Mouse (Mus musculus): Measurements from ENCODE around the gene Sox15.
A peak's percentile ranks its signal among the peaks of the same experiment; 100 is the strongest.
"Not testable (repeated sequence)": the region's sequence is repeated elsewhere in the genome, so short reads cannot be mapped to it uniquely, and the experiment has no call there.

Gene Sox15

GRCm38 (mm10) chr11:69655264-69656064 is at the start of gene Sox15:
Sox15 (plus strand) TSS chr11:69655314.
- DNase-seq = peak; percentile 80

GRCm38 (mm10) chr11:69605726-69606490 is 49.2 kb upstream of the Sox15 start, which contains the start of gene Atp1b2:
Atp1b2 (minus strand) TSS chr11:69605942.
- peak; percentile 73 to 76 for DNase-seq

GRCm38 (mm10) chr11:69606491-69606795 is 48.7 kb upstream of the Sox15 start:
- DNase-seq = no peak

GRCm38 (mm10) chr11:69606832-69607231 is 48.3 kb upstream of the Sox15 start:
- DNase-seq = no peak

- no peak for DNase-seq
These were observed 46.6 kb upstream of the Sox15 start for GRCm38 (mm10) chr11:69608525-69608924.

- no peak for DNase-seq
These were observed 45.7 kb upstream of the Sox15 start for GRCm38 (mm10) chr11:69609416-69609815.

GRCm38 (mm10) chr11:69610899-69611298 is 44.2 kb upstream of the Sox15 start:
- DNase-seq = no peak

- peak; percentile 89 to 92 for DNase-seq
These were observed 41.4 kb upstream of the Sox15 start for GRCm38 (mm10) chr11:69613553-69614256.

- DNase-seq = not testable (repeated sequence)
These were observed 40.9 kb upstream of the Sox15 start for GRCm38 (mm10) chr11:69614257-69614588.

GRCm38 (mm10) chr11:69616781-69617180 is 38.3 kb upstream of the Sox15 start:
- no peak for DNase-seq

- no peak for DNase-seq
These were observed 37.3 kb upstream of the Sox15 start, which contains the start of gene Shbg for GRCm38 (mm10) chr11:69617805-69618204. Shbg (minus strand) TSS chr11:69617905.

GRCm38 (mm10) chr11:69620394-69621081 is 34.6 kb upstream of the Sox15 start:
- no peak for DNase-seq

- peak; percentile 58 to 76 for DNase-seq
These were observed 33.4 kb upstream of the Sox15 start, which contains the start of gene Sat2 for GRCm38 (mm10) chr11:69621571-69622268. Sat2 (plus strand) TSS chr11:69622024.

GRCm38 (mm10) chr11:69622406-69622805 is 32.7 kb upstream of the Sox15 start:
- DNase-seq = no peak

- no peak for DNase-seq
These were observed 32.1 kb upstream of the Sox15 start for GRCm38 (mm10) chr11:69623006-69623405.

- DNase-seq = not testable (repeated sequence)
These were observed 30.8 kb upstream of the Sox15 start for GRCm38 (mm10) chr11:69624339-69624738.

GRCm38 (mm10) chr11:69628286-69628685 is 26.8 kb upstream of the Sox15 start:
- DNase-seq = peak; percentile 68 to 84

- DNase-seq = no peak
These were observed 25.3 kb upstream of the Sox15 start for GRCm38 (mm10) chr11:69629802-69630201.

GRCm38 (mm10) chr11:69632284-69633089 is 22.6 kb upstream of the Sox15 start, which contains the start of gene Fxr2:
Fxr2 (plus strand) TSS chr11:69632990.
- DNase-seq = peak; percentile 100

- DNase-seq = no peak
These were observed 21.8 kb upstream of the Sox15 start for GRCm38 (mm10) chr11:69633128-69633866.

Measured in lung, postnatal 4 days (tissue).